Mouse (Mus musculus): ENCODE measurements around the gene Aldh1l1.

The Aldh1l1 gene

DNA sequence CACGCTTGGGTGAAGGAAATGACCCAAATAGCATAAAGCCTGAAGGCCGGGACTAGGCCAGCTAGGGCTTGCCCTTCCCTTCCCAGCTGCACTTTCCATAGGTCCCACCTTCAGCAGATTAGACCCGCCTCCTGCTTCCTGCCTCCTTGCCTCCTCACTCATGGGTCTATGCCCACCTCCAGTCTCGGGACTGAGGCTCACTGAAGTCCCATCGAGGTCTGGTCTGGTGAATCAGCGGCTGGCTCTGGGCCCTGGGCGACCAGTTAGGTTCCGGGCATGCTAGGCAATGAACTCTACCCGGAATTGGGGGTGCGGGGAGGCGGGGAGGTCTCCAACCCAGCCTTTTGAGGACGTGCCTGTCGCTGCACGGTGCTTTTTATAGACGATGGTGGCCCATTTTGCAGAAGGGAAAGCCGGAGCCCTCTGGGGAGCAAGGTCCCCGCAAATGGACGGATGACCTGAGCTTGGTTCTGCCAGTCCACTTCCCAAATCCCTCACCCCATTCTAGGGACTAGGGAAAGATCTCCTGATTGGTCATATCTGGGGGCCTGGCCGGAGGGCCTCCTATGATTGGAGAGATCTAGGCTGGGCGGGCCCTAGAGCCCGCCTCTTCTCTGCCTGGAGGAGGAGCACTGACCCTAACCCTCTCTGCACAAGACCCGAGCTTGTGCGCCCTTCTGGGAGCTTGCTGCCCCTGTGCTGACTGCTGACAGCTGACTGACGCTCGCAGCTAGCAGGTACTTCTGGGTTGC, 64.1 kb downstream of the Aldh1l1 start:
- DNase-seq (ENCODE audit: low read depth) = peak; percentile 21

DNA sequence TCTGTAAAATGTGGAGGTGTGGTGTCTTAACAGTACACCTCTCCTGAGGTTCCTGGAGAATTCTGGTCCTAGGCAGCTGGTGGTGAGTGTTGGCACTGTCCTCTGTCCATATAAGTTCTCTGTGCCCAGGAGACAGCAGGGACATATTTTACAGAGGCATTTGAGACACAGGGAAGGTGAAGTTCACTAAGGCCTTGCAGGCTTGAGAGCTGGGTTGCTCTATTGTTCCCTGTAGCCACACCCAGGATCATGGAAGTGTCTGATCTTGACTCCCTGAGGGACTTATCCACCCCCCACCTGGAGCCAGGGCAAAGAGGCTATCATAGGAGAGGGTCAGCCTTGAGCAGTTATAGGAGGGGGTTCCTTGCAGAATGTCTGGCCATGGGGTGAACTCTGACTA, 65.0 kb downstream of the Aldh1l1 start:
- DNase-seq (ENCODE audit: low read depth) = no peak

DNA sequence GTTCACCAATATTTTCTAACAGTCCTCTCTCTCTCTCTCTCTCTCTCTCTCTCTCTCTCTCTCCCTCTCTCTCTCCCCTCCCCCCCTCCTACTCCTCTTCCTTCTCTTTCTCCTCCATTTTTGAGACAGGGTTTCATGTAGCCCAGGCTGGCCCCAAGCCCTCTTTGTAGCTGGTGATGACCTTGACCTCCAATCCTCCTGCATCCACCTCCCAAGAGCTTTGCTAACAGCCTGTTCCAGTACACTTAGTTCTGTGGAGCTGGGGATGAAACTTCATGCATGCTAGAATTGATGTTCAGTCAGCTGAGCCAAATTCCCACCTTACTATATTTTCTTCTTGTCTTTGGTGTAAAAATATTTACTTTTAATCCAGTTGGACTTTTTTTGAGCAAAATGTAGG, 67.0 kb downstream of the Aldh1l1 start:
- DNase-seq (ENCODE audit: low read depth) = no peak

DNA sequence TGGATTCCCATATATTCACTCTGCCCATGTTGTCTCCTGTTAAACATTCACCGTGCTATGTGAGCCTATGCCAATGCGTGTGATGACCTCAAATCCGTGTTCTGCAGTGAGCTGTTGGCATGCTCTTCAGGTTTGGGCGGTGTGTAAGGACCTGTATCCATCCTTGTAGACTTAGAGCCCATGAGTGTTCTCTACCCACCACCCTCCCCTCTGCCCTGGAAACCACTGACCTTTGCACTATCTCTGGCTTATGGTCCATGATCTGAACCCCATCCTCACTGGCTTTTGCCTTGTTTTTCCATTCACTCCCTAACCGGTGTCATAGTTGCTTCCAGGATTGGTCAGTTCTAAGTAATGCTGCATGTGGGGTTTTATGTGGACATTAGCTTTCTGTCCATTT, 67.5 kb downstream of the Aldh1l1 start:
- DNase-seq (ENCODE audit: low read depth) = no peak

DNA sequence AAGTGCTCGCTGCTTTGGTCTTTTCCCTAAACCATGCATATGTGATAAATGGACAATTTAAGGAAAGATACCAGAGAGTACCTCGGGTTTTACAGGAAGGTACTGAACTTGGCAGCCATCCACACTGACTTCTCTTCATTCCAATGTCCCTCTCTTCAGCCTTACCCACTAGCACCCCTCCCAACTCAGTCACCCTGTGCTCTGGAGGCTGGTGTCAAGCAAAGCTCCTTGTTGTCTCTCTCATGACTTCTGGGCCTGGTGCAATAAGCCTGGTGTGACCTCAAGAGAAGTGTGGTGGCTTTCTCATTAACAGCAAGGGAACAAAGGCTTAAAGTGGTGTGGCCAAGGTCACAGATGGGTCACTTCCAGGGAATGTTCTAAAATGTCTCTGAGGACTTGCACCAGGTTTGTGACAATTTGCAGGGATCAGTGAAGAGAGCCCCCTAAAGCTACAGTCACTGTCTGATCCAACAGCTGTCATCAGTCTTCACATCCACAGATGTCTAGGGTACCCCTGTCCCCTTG, 70.4 kb downstream of the Aldh1l1 start:
- DNase-seq (ENCODE audit: low read depth) = no peak

DNA sequence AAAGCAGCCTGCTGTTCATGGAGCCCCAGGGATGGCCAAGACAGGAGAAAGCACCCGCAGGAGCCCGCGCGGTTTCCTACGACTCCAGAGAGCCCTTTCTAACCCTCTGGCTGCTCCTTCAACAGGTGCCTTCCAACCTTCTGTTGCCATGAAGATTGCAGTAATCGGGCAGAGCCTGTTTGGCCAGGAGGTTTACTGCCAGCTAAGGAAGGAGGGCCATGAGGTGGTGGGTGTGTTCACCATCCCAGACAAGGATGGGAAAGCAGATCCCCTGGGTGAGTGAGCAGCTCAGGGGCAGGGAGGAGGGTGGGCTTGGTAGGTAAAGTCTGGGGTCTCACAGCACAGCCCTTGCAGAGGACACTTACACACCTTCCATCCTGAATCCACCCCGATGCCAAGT, 70.8 kb downstream of the Aldh1l1 start:
- DNase-seq (ENCODE audit: low read depth) = no peak

DNA sequence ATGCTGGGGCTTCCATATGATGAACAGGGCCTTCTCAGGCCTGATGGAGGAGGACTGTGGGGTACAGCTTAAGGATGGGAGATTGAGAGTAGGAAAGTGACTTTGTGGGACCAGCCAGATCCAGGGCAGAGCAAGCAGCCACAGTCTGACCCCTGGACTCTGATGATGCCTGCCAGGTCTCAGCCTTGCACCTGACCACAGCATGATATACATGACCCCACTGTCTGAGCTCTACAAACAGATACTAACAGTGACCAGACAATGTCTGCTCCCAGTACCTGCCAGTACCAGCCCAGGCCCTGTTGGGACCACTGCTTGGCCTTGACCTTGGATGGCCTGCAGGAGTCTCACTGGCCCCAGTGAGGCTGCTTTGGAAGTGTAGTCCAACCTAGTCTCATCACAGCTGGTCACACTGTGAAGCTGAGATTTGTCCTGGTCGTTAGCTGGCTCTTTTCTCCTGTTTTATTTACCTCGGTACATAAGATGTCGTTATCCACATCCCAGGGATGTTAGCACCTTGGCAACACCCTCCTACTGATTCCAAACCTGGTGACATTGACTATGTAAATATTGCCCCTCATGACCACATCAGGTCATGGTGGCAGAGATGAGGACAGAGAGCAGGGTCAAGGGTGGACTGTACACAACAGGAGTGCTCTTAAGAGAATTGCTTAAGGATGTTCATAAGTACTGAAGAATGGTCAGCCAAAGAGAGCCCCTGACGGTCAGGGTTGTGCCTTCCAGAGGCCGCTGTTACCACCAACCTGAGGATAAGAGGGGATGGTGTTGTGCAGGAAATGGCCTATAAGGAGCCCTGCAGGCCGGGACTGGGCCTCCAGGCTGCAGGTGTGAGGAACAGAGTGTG, 71.8 kb downstream of the Aldh1l1 start:
- DNase-seq (ENCODE audit: low read depth) = no peak

DNA sequence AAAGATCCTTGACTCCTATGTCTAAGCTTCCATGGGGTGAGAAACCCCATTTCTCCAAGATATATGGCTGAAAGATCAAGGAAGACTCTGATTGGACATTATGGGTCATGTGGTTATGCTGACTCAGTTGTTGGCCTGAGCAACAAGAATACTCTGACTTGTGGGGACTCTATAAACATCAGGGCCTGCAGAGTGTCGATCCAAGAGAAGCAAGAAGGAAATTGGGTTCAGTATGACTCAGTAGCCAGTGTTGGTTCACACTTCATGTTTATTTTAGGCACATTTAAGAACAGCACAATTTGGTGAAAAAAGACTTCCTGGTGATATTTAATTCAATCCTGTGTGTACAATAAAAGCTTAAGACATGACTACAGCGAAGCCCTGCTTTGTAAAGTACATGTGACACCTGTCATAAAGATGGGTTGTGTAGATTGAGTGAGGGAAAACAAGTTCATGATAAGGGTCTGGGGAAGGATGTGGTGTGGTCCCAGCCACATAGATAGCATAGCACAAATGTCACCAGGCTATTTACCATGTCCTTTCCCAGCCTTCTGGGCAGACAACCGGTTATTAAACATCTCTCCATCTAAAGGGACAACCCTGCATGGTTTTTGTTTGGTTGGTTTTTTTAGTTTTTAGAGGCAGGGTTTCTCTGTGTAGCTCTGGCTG, 74.3 kb downstream of the Aldh1l1 start:
- DNase-seq (ENCODE audit: low read depth) = no peak

DNA sequence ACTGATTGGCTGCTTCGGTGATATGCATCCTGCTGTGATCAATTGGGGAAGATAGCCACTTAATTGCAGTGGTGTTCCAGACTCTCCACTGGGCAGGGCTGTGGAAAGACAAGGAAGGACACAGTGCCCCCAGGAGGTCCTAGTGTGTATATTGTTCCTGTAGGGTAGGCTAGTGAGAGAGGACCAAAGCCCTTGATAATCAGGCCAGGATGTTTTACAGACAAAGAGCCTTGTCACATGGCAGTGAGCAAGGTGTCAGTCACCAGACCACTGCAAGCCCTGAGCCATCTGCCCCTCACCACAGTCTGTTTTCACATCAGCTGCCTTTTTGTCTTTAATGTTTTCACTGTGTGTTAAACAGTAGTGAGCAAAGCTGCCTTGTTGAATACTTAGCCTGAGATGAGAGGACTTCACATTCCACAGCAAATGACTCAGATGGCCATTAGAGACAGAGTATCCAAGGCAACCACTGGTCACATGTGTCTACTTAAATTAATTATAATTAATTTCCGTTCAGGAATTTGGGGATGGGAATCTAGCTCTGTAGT, 75.1 kb downstream of the Aldh1l1 start:
- DNase-seq (ENCODE audit: low read depth) = no peak

DNA sequence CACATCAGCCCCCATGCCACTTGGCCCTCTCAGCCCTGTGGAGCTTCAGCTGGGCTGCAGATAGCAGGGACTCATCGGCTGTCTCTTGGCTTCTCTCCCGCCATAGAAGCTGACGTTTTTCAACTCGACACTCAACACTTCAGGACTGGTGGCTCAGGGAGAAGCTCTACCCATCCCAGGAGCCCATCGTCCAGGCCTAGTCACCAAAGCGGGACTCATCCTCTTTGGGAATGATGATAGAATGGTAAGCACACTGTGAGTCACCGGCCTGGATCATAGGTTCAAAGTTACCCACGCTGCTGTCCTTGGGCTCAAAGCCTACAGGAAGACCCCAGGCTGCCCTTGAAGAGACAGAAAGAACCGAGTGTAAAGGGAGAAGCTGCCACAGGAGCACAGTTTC, 78.0 kb downstream of the Aldh1l1 start:
- no peak for DNase-seq (ENCODE audit: low read depth)

DNA sequence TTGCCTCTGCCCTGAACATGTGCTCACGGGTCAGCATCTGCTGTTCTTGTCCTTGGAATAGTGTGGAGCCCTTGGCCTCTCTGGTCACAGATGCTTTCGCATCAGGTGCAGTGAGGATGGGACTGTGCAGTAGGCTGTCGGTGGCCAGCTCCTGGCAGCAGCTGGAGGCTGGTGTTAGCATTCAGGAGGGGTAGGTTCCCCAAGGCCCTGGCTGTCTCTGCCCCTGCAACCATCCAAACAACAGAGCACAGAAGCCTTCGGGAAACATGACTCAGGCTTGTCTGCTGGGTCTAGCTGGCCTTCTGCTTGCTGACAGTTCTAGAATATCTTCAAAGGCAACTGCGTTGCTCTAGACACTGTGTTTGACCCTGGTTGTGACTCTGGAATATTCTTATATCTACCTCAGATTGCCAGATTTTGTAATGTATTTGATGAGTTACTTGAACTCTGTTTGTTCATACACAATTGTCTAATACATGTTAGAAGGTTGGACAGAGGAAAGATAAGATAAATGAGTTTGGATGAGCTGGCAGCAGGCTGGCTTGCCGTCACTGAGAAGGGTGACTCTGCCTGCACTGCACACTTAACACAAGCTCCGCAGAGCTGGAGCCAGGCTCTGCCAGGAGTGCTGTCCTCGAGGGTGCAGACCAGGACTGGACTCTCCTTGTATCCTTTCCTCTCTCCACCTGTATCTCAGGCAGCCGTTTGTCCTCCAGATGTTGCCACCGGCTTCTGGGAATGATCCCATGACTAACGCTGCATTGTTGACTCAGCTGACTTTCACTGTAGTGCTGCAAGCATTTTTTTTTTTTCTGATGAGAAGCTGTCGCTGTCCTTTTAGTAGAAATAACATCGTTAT, 79.4 kb downstream of the Aldh1l1 start:
- no peak for DNase-seq (ENCODE audit: low read depth)

DNA sequence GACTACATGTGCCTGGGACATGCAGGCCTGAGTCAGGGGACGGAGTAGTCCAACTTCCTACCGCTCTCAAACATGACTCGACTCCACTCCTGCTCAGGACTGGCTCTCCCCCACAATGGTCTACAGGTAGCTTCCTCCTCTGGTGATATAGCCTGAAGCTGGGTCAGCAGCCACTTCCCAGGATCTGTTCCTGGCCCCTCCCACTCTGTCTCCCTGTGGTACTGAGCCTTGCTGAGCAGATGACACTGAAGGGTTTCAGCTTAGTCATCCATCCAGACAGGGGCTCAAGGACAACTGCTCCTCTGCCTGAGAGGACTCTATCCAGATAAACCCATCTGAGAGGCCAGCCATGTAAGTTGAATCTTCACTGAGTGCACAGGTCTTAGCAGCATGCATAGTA, 81.3 kb downstream of the Aldh1l1 start:
- no peak for DNase-seq (ENCODE audit: low read depth)

DNA sequence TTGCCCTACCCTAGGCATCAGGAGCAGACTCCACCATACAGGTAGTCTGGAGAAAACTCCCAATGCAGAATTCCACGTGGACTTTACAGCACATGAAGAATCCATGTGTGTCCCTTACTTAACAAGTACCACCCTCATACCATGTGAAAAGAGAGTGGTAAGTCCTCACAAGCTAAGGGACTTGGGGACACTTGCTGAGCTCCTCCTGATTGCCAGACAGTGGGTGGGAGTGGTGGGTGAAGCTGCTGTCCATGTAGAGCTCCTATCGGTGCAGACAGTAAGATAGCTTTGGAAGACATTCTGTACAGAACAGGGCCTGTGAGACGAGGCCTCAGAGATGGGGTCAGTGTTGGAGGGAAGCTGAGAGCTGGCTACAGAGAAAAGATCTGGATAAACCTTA, 81.7 kb downstream of the Aldh1l1 start:
- no peak for DNase-seq (ENCODE audit: low read depth)

DNA sequence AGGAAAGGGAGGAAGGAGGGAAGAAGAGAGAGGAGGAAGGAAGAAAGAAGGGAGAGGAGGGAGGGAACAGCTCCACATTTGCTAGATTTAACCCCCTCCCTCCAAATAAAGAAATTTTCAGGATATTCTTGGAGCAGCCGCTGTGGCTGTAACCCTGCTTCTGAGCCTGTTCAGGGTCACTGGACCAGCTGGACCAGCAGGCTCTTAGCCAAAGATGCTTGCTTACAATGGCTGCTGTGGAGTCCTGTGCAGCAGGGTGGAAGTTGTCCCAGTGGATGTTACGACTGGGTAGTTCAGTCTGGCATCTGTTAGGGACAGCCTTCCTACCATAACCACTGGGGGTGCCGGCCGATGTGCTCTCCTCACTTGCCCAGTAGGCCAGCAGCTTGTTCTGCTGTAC, 82.5 kb downstream of the Aldh1l1 start:
- DNase-seq (ENCODE audit: low read depth) = no peak

DNA sequence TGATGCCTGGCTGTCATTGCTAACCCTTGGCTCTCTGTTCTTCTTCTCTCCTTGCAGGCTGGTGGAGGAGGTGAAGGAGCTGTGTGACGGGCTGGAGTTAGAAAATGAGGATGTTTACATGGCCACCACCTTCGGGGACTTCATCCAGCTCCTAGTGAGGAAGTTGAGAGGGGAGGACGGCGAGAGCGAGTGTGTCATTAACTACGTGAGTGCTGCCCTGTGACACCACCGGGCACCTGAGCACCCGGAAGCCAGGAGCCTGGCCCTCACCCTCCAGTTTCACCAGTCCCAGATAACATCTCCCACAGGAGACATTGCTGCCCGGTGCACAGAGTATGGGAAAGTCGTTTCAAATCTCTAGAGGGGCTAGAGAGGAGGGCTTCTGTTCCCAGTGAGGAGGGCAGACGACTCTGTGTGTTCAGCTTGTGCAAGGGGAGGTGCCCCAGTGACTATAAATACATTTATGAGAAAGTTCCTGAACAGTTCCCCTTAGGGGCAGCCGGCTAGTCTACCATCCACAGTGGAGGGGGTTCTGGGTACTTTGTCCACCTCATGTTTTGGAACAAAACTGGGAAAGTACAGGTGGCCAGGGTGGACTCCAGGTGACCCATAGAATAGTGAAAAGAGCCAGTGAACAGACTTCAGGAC, 83.6 kb downstream of the Aldh1l1 start:
- no peak for DNase-seq (ENCODE audit: low read depth)

DNA sequence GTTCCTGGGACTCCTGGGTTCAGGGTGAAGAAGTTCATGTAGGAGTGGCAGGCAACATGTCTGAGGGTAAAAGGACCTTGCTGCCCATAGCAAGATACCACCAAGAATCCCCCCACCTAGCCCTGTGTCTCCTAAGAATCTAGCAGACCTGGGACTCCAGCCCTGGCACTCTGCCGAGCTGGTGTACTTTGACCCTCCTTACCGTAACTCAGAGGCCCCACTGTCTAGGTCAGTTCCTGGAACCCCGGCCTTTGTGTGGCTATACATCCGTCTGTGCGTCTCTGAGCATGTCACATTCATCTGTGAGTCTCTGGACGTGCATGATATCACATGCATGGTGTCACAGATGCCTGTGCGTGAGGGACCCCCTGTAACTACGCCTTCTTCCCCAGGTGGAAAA, 84.2 kb downstream of the Aldh1l1 start:
- DNase-seq (ENCODE audit: low read depth) = no peak

DNA sequence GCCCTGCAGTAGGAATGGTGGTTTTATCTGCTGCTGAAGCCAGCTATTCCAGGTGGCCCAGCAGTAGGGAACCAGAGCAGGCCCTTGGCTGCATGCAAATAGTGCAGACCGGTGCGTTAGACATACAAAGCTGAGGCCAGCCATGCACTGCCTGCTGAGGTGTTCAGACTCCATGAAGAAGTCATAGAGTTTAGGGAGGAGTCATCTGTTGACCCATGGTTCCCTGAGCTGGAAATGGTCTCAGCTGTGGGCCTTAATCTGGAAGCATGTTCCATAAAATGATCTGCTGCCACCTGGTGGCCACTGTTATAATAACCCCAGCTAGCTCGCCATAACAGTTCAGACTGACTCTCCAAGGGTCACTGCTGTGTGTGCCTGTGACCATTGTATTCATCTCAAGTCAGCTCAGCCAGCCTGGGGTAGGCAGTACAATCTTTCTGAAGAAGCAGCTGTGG, 89.1 kb downstream of the Aldh1l1 start:
- DNase-seq (ENCODE audit: low read depth) = peak; percentile 71

DNA sequence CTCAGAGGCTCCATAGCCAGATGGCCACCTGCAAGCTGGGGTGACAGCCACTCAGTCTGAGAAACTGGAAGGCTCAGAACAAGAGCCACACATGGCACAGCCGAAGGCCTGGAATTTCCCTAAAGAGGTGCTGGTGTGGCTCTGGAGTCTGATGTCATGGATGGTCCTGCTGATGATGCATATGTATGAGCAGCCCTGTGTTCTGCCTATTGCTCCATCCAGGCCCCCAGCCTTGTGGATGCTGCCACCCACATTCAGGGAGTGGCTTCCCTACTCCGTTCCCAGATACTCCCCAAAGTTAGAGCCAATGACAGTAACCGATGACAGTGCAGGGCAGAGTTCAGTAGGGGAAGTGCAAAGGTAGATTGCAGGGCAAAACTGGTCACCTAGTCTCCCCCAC, 91.9 kb downstream of the Aldh1l1 start:
- no peak for DNase-seq (ENCODE audit: low read depth)

DNA sequence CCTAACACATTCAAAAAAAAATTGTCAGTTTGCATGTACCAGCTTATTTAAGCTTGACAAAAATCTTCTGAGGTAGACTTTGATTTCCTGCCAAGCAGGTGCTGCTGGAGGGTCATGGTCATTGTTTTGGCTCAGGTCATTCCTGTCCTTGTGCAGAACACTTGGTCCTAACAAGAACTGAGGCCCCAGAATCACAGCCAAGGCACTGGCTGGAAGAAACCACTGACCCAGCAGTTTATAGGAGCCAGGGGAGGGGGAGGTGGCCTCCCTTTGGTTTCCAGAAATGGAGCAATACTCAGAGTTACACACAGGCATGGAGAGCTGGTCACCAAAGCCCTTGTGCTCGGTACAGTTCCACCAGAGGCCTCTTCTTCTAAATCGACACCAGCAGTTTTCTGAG, 96.1 kb downstream of the Aldh1l1 start:
- no peak for DNase-seq (ENCODE audit: low read depth)

DNA sequence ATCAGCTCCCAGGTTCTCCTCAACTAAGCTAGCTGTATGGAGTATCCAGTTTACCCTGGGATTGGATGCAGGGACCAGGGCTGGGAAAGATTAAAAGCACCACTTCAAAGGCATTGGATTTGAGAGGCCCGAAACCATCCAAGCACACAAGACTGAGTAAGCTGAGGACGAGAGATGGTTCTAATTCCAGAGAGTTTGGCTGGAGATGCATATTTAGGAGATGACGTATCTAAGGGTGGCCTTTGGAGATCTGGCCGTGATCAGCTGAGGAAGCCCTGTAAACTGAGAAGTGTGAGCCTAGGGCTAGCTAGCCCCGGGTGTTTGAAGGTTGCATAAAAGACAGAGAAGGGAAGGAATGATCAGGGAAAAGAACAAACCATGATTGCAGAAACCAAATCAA, 101.9 kb downstream of the Aldh1l1 start:
- DNase-seq (ENCODE audit: low read depth) = no peak

DNA sequence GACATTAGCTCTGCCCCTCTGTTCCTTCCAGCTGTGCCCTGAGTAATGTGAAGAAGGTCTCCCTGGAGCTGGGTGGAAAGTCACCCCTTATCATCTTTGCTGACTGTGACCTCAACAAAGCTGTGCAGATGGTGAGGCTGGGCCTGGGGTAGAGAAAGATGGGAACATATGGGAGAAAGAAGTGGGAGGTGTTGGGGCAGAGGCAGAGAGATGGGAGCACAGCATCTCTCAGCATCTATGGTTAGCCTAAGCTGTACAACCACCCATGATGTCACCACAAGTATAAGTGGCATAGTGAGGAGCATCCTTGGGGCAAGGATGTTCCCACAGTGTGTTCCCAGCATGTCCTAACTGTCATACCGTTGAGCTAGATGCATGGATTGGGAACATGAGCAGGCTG, 104.5 kb downstream of the Aldh1l1 start:
- no peak for DNase-seq (ENCODE audit: low read depth)
